Mouse (Mus musculus) neural tube, embryonic 15.5 days (tissue): Measurements from ENCODE around the gene Vmn2r56. TPM values are rescaled to one million over a fixed set of nuclear protein-coding genes. Genes with fewer than 3 reads are reported as not detected.
A peak's percentile ranks its signal among the peaks of the same experiment; 100 is the strongest.
"Not testable (repeated sequence)": the region's sequence is repeated elsewhere in the genome, so short reads cannot be mapped to it uniquely, and the experiment has no call there.

Source experiments
- ATAC-seq: fragments of 200-750 bp; cut with Nextera tagmentation; 2 replicates; pipeline ENCODE4 v1.8.0; 2017; ENCODE audit warnings: mild to moderate bottlenecking, moderate TSS enrichment, moderate library complexity; ENCODE audit not compliant: low FRiP score
- H3K27ac ChIP-seq: fragments of 300-500 bp; sonication (generic); replicated peaks from 2 replicates; pipeline ENCODE4 v1.5.1; 2015; ENCODE audit warnings: mild to moderate bottlenecking, inconsistent platforms
- H3K27me3 ChIP-seq: fragments of 300-500 bp; sonication (generic); replicated peaks from 2 replicates; pipeline ENCODE4 v1.6.1; 2015; ENCODE audit warnings: inconsistent platforms
- H3K36me3 ChIP-seq: fragments of 300-500 bp; sonication (generic); 2 replicates; pipeline ENCODE4 v1.6.1; 2015; ENCODE audit warnings: inconsistent platforms
- H3K4me1 ChIP-seq: fragments of 300-500 bp; sonication (generic); 2 replicates; pipeline ENCODE4 v1.6.1; 2015; ENCODE audit warnings: inconsistent platforms
- H3K4me2 ChIP-seq: fragments of 300-500 bp; sonication (generic); 2 replicates; pipeline ENCODE4 v1.6.1; 2015; ENCODE audit warnings: inconsistent platforms, mild to moderate bottlenecking, moderate library complexity
- H3K4me3 ChIP-seq: fragments of 300-500 bp; sonication (generic); replicated peaks from 2 replicates; pipeline ENCODE4 v1.5.1; 2015; ENCODE audit warnings: mild to moderate bottlenecking, inconsistent platforms
- H3K9ac ChIP-seq: fragments of 300-500 bp; sonication (generic); replicated peaks from 2 replicates; pipeline ENCODE4 v1.6.1; 2015; ENCODE audit warnings: mild to moderate bottlenecking, inconsistent platforms
- H3K9me3 ChIP-seq: fragments of 300-500 bp; sonication (generic); replicated peaks from 2 replicates; pipeline ENCODE4 v1.6.1; 2016; ENCODE audit warnings: inconsistent platforms
- WGBS: fragments of 180-500 bp; shearing (Covaris S2); methylation state at CpG from one replicate; pipeline ENCODE4 v1.1.7; 2015; ENCODE audit warnings: mixed read lengths; 5-methylcytosine and 5-hydroxymethylcytosine counted together
- polyA plus RNA-seq: library from polyadenylated mRNA; unstranded; fragments of >200 nt; fragmentation: Nextera tagmentation; extraction: Ambion mirVana; gene quantifications from 2 replicates; pipeline ENCODE4 v1.2.1, GENCODE M21; 2015

Vmn2r56 gene
- polyA plus RNA-seq: not detected in 2 replicates

GRCm38 (mm10) chr7:12734904-12735303 lies at the start of gene Vmn2r56:
Vmn2r56 (minus strand) TSS chr7:12735004.
- Histone ChIP-seq H3K27ac (no peak within 1 kb of the TSS), H3K4me3 (no peak within 1 kb of the TSS), H3K36me3 (no peaks in the 10 kb centered on the region), H3K27me3 (no peaks in the 10 kb centered on the region), H3K9me3 (no peaks in the 10 kb centered on the region), H3K4me2 (no peak within 1 kb of the TSS), H3K9ac (no peak within 1 kb of the TSS), H3K4me1 (no peaks in the 10 kb centered on the region)
- no peak for ATAC-seq
- WGBS: 57% methylated on average over 1 of the region's 1 CpGs

GRCm38 (mm10) chr7:12780151-12780830 lies 45.5 kb upstream of the Vmn2r56 start:
- H3K4me1 ChIP-seq: peaks cover 12% of the 10 kb centered on the region
- peak overlapping the region; percentile 75 for H3K27ac ChIP-seq
- peak; percentile 97 for ATAC-seq
- H3K9ac ChIP-seq: peak overlapping the region; percentile 70
- WGBS: under 1% methylated on average over 57 of the region's 57 CpGs
- H3K4me2 ChIP-seq: peak overlapping the region; percentile 80
- 0 out of 2 replicates have a peak, but pooled peaks cover 4% of the 10 kb centered on the region for H3K9me3 ChIP-seq
- H3K4me3 ChIP-seq: peak overlapping the region; percentile 65
- no peaks in the 10 kb centered on the region for H3K27me3 ChIP-seq
- peaks cover 6% of the 10 kb centered on the region for H3K36me3 ChIP-seq

- H3K9me3 ChIP-seq: peaks cover 4% of the 10 kb centered on the region; the same call in 1 of the 2 replicates
- H3K4me1 ChIP-seq: peaks cover 12% of the 10 kb centered on the region
- H3K4me3 ChIP-seq: peak overlapping the region; percentile 65
- peak; percentile 53; the same call in 1 of the 2 replicates for ATAC-seq
- 24% methylated on average over 10 of the region's 10 CpGs for WGBS
- no peaks in the 10 kb centered on the region for H3K27me3 ChIP-seq
- peak overlapping the region; percentile 70 for H3K9ac ChIP-seq
- H3K36me3 ChIP-seq: peaks cover 11% of the 10 kb centered on the region
- H3K4me2 ChIP-seq: peak overlapping the region; percentile 80
- peak overlapping the region; percentile 75 for H3K27ac ChIP-seq
Measured at GRCm38 (mm10) chr7:12779782-12780150, 45.0 kb upstream of the Vmn2r56 start.

GRCm38 (mm10) chr7:12779141-12779540 lies 44.3 kb upstream of the Vmn2r56 start:
- WGBS: 96% methylated on average over 5 of the region's 5 CpGs
- peaks cover 17% of the 10 kb centered on the region for H3K36me3 ChIP-seq
- H3K27ac ChIP-seq: no peak overlapping the region
- peaks cover 4% of the 10 kb centered on the region; the same call in 1 of the 2 replicates for H3K9me3 ChIP-seq
- no peak for ATAC-seq
- peak overlapping the region; percentile 80 for H3K4me2 ChIP-seq
- H3K9ac ChIP-seq: no peak overlapping the region
- H3K27me3 ChIP-seq: no peaks in the 10 kb centered on the region
- H3K4me3 ChIP-seq: peak overlapping the region; percentile 65
- H3K4me1 ChIP-seq: peaks cover 12% of the 10 kb centered on the region

- peaks cover 4% of the 10 kb centered on the region; the same call in 1 of the 2 replicates for H3K9me3 ChIP-seq
- no peak overlapping the region for H3K9ac ChIP-seq
- no peak overlapping the region for H3K27ac ChIP-seq
- peaks cover 62% of the 10 kb centered on the region for H3K36me3 ChIP-seq
- WGBS: 88% methylated on average over 1 of the region's 1 CpGs
- H3K4me3 ChIP-seq: no peak overlapping the region
- no peak for ATAC-seq
- no peaks in the 10 kb centered on the region for H3K27me3 ChIP-seq
- no peak overlapping the region for H3K4me2 ChIP-seq
- H3K4me1 ChIP-seq: peaks cover 9% of the 10 kb centered on the region
Measured at GRCm38 (mm10) chr7:12774606-12775005, 39.8 kb upstream of the Vmn2r56 start.

- ATAC-seq: no peak
- Histone ChIP-seq H3K9me3 (peaks cover 4% of the 10 kb centered on the region; the same call in 1 of the 2 replicates), H3K9ac (no peak overlapping the region), H3K27me3 (no peaks in the 10 kb centered on the region), H3K4me3 (no peak overlapping the region), H3K4me1 (peaks cover 4% of the 10 kb centered on the region), H3K36me3 (peaks cover 67% of the 10 kb centered on the region), H3K4me2 (no peak overlapping the region), H3K27ac (no peak overlapping the region)
- 95% methylated on average over 9 of the region's 9 CpGs for WGBS
Measured at GRCm38 (mm10) chr7:12774111-12774510, 39.3 kb upstream of the Vmn2r56 start.

- Histone ChIP-seq H3K27me3 (no peaks in the 10 kb centered on the region), H3K4me3 (peak overlapping the region; percentile 17; the same call in 1 of the 2 replicates), H3K9ac (no peak overlapping the region), H3K9me3 (0 out of 2 replicates have a peak, but pooled peaks cover 3% of the 10 kb centered on the region), H3K4me2 (peak overlapping the region; percentile 40), H3K36me3 (0 out of 2 replicates have a peak, but pooled peaks cover 2% of the 10 kb centered on the region), H3K4me1 (no peaks in the 10 kb centered on the region), H3K27ac (no peak overlapping the region)
- WGBS: 69% methylated on average over 24 of the region's 24 CpGs
- peak; percentile 61; the same call in 1 of the 2 replicates for ATAC-seq
Measured at GRCm38 (mm10) chr7:12749431-12750198, 14.8 kb upstream of the Vmn2r56 start.

- not testable (repeated sequence) for H3K9me3 ChIP-seq
Measured at GRCm38 (mm10) chr7:12684903-12685302, 49.9 kb downstream of the Vmn2r56 start, which contains the start of gene Vmn2r55. Vmn2r55 (minus strand) TSS chr7:12685003.

GRCm38 (mm10) chr7:12640219-12640618 lies 94.6 kb downstream of the Vmn2r56 start, which contains the start of gene Vmn2r54:
Vmn2r54 (minus strand) TSS chr7:12640319.
- ATAC-seq, H3K9ac ChIP-seq, H3K27me3 ChIP-seq, H3K36me3 ChIP-seq, H3K9me3 ChIP-seq, H3K4me1 ChIP-seq, H3K4me2 ChIP-seq, H3K27ac ChIP-seq, H3K4me3 ChIP-seq: not testable (repeated sequence)
- WGBS: 84% methylated on average over 3 of the region's 4 CpGs

More at GRCm38 (mm10) chr7:12684903-12685302, 49.9 kb downstream of the Vmn2r56 start, which contains the start of gene Vmn2r55:
- H3K4me3 ChIP-seq, H3K4me1 ChIP-seq, H3K27ac ChIP-seq, ATAC-seq, H3K9ac ChIP-seq, H3K4me2 ChIP-seq, H3K36me3 ChIP-seq, H3K27me3 ChIP-seq: not testable (repeated sequence)
- 90% methylated on average over 3 of the region's 3 CpGs for WGBS
